Mouse (Mus musculus) G1E (cell line): ENCODE data around the gene Flrt1. TPM values are rescaled to one million over a fixed set of nuclear protein-coding genes. Genes with fewer than 3 reads are reported as not detected.
"Not testable (repeated sequence)": the region's sequence is repeated elsewhere in the genome, so short reads cannot be mapped to it uniquely, and the experiment has no call there.

Experiments used
- ATAC-seq: 2 replicates; pipeline ENCODE4 v1.8.0; 2016; ENCODE audit warnings: mild to moderate bottlenecking; ENCODE audit not compliant: insufficient number of reproducible peaks, poor library complexity, low FRiP score, severe bottlenecking; ENCODE audit errors: extremely low read depth
- DNase-seq: peaks from one replicate; pipeline ENCODE4 v3.0.0; 2012; ENCODE audit warnings: low spot score
- H3K27me3 ChIP-seq: 2 replicates; pipeline ENCODE4 v1.6.1; 2012; ENCODE audit warnings: mild to moderate bottlenecking, low read length, inconsistent platforms; ENCODE audit not compliant: insufficient read depth
- H3K36me3 ChIP-seq: replicated peaks from 2 replicates; pipeline ENCODE3; 2012; ENCODE audit warnings: mild to moderate bottlenecking, inconsistent platforms
- H3K4me1 ChIP-seq: 2 replicates; pipeline ENCODE4 v1.6.1; 2012; ENCODE audit warnings: low read depth, low read length, inconsistent platforms, mixed read lengths; ENCODE audit not compliant: insufficient read depth
- H3K4me3 ChIP-seq: 2 replicates; pipeline ENCODE4 v1.5.1; 2012; ENCODE audit warnings: low read depth, mild to moderate bottlenecking, inconsistent platforms, low read length, moderate library complexity, mixed read lengths
- H3K9me3 ChIP-seq: replicated peaks from 2 replicates; pipeline ENCODE4 v1.6.1; 2012; ENCODE audit warnings: inconsistent platforms
- CTCF ChIP-seq: IDR thresholded peaks from 2 replicates; pipeline ENCODE4 v1.5.1; 2012; ENCODE audit warnings: low read depth, low read length, inconsistent platforms, mixed read lengths
- GATA1 ChIP-seq: IDR thresholded peaks from 2 replicates; pipeline ENCODE4 v1.6.1; 2012; ENCODE audit warnings: borderline replicate concordance, low read length, inconsistent platforms, mixed read lengths
- GATA2 ChIP-seq: IDR thresholded peaks from 2 replicates; pipeline ENCODE4 v1.6.1; 2012; ENCODE audit warnings: low read depth, low read length, inconsistent platforms, borderline replicate concordance
- POLR2AphosphoS5 ChIP-seq: IDR thresholded peaks from 2 replicates; pipeline ENCODE4 v1.6.1; 2012; ENCODE audit warnings: low read depth, low read length, inconsistent platforms; ENCODE audit not compliant: insufficient replicate concordance
- TAL1 ChIP-seq: conservative IDR thresholded peaks from 2 replicates; pipeline ENCODE4 v1.6.1; 2012; ENCODE audit warnings: low read depth, low read length, inconsistent platforms, mixed read lengths
- polyA plus RNA-seq: library from polyadenylated mRNA; stranded (reverse); fragments of >175 nt; gene quantifications from 2 replicates; pipeline ENCODE4 v1.2.3, GENCODE M21; 2012
- total RNA-seq, 2 experiments: library from RNA; stranded (forward) in 1 of 2; stranded (reverse) in 1 of 2; fragments of 200-1000 nt in 1 of 2; fragments of >200 nt in 1 of 2; fragmentation: Nextera tagmentation in 1 of 2; gene quantifications; 2 replicates each; pipeline ENCODE4 v1.2.3; 2014 to 2017

Flrt1 gene
- total and polyA plus RNA-seq, 3 experiments, result 0.05 TPM; not detected in 2

DNA sequence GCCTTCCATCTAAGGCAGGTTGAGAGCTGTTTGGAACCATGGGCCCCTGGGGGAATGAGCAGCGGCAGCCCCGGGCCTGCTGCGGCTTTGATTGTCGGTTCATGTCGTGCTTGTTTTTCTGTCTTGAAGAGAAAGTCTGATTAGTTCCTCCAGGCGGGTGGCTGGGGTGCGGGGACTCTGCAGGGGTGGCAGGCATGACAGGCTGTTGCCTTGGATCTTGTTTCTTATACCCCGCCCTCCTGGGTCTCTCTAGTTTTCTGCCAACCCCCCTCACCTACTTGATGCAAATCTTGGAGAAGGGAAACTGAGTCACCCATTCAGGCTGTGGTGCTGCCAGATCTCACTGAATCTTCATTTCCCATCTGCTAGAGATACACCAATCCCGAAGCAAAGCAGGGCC, 17.0 kb downstream of the Flrt1 start:
- H3K4me1 ChIP-seq, result no peaks in the 10 kb centered on the region
- no peaks in the 10 kb centered on the region for H3K36me3 ChIP-seq
- ATAC-seq, result no peak
- H3K9me3 ChIP-seq, result no peaks in the 10 kb centered on the region
- H3K4me3 ChIP-seq, result no peak overlapping the region
- DNase-seq, result no peak
- peaks cover 28% of the 10 kb centered on the region for H3K27me3 ChIP-seq
- TF ChIP-seq GATA1 (no peak), TAL1 (no peak), GATA2 (no peak), POLR2AphosphoS5 (no peak), CTCF (no peak)

DNA sequence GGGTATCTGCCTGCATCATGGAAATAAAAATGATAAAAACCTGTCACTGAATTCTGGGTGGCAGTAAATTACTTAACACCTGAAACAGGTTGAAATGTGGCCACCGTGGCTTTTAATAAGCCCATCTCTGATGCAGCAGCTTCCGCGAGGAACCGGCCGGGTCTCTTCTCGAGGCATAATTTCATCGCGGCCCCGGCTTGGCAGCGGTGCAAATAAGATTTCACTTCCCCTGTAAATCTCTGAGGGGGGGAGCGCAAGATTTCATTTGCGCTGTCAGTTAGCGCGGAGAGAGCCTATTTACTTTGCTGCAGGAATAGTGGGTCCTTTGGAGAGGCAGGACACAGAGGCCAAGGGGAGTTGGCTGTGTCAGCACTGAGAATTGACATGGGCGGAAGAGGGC, 20.8 kb downstream of the Flrt1 start:
- H3K4me3 ChIP-seq, result no peak overlapping the region
- no peaks in the 10 kb centered on the region for H3K4me1 ChIP-seq
- H3K9me3 ChIP-seq, result no peaks in the 10 kb centered on the region
- peaks cover 41% of the 10 kb centered on the region for H3K27me3 ChIP-seq
- TF ChIP-seq POLR2AphosphoS5 (no peak), GATA2 (no peak), TAL1 (no peak)
- DNase-seq (no peak), ATAC-seq (no peak)
- no peaks in the 10 kb centered on the region for H3K36me3 ChIP-seq

DNA sequence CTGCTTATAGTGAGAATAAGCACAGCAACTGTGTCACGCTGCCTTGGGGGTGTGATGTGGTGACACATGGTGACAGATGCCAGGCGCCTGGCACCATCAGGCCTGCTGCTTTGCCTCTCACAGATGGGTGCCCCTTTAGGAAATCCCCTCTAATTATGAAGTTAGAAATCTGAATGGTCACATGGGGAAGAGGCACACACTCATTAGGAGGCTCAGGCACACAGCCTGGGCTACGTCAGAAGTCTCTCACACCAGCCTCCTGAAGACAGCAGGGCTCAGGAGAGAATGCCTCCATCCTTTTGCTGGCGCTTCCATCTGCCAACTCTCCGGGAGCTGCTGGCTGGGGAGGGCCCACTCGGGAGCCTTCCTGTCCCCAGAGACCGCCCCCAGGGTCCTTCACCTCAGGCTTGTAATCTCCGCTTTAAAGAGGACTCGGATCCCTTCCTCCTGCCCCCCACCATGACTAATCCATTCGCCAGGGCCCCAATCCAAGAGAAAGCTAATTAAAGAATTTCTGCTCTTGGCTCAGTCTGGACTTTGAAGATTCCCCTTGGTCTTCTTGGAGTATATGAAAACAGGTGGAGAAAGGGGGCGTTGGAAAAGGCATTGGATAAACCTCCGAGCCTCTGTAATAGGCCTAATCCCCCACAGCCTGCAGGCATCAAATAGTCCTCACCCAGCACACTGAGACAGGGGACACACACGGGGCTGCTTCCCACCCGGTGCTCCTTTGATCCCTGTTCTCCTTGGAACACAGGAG, 22.3 kb downstream of the Flrt1 start:
- no peaks in the 10 kb centered on the region for H3K9me3 ChIP-seq
- peaks cover 46% of the 10 kb centered on the region for H3K27me3 ChIP-seq
- H3K36me3 ChIP-seq, result no peaks in the 10 kb centered on the region
- no peak for DNase-seq
- no peaks in the 10 kb centered on the region for H3K4me1 ChIP-seq
- H3K4me3 ChIP-seq, result no peak overlapping the region
- ATAC-seq, result no peak
- TF ChIP-seq GATA2 (no peak), POLR2AphosphoS5 (no peak), TAL1 (no peak), GATA1 (no peak), CTCF (no peak)

DNA sequence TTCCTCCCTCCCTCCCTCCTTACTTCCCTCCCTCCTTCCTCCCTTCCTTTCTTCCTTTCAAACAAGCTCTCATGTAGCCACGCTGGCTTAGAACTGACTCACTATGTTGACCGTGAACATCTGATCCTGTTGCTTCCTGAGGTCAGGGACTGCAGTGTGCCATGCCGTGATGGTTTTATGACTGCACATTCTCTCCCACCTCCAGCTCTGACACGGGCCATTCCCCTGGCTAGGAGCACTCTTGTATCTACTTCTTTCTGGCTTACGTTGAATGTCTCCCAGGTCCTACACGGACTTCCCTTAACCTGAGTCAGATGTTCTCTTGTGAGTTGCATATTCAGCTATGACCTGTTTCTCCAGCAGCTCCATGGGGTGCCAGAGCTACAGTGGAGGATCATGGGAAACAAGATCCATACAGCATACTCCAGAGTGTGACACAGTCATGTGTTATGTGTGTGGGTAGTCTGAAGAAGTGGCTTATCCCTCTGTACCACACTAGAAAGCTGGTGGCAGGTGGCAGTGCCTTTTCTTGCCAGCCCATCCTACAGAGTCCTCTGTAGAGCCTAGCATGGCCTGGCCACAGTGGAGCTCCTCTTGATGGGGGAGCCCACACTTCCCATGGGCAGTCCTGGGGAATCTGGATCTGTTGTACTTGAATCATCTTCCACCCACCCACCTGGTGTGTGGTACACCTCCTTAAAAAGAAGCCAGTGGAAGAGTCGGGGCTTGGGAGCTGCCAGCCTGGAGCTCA, 23.8 kb downstream of the Flrt1 start:
- ATAC-seq (no peak), DNase-seq (no peak)
- TF ChIP-seq GATA1 (no peak), POLR2AphosphoS5 (no peak), GATA2 (no peak), CTCF (no peak), TAL1 (no peak)
- no peaks in the 10 kb centered on the region for H3K36me3 ChIP-seq
- peaks cover 47% of the 10 kb centered on the region for H3K27me3 ChIP-seq
- H3K9me3 ChIP-seq, result no peaks in the 10 kb centered on the region
- H3K4me3 ChIP-seq, result no peak overlapping the region
- no peaks in the 10 kb centered on the region for H3K4me1 ChIP-seq

DNA sequence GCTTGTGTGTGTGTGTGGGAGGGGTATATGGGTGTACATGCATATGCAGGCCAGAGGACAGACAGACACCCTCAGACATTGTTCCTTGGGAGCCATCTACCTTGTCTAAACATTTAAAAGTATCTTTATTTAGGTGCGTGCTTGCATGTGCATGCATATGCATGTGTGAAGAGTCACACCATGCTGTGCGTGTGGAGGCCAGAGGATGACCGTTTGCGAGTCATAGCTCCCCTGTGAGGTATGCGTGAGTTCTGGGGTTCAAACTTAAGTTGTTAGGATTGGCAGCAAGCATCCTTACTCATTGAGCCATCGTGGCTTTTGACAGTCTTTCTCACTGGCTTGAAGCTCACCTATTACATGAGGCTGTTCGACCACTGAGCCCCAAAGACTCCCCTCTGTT, 27.3 kb downstream of the Flrt1 start:
- Histone ChIP-seq H3K27me3 (peaks cover 51% of the 10 kb centered on the region), H3K9me3 (no peaks in the 10 kb centered on the region), H3K4me1 (no peaks in the 10 kb centered on the region), H3K4me3 (no peak overlapping the region), H3K36me3 (no peaks in the 10 kb centered on the region)
- ATAC-seq (no peak), DNase-seq (no peak)
- TF ChIP-seq GATA1 (no peak), TAL1 (no peak), CTCF (no peak), GATA2 (no peak)

DNA sequence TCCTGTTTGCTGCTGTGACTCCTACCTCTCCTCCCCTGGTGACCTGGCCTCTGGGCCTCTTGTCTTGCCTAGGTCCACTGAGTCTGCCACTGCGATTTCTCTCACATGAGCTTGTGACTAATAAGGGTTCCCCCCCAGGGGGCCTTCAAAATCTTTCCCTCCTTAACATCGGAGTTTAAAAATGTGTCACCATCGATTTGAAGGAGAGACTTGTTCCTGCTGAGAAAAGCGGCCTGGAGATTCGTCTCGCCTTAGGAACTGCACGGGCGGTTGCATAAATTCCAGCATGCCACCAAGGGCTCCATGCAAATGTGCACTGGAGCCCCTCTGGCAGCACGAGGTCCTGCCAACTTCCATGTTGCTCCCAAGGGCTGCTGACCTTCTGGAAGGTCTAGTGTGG, 27.9 kb downstream of the Flrt1 start:
- no peaks in the 10 kb centered on the region for H3K4me1 ChIP-seq
- TF ChIP-seq TAL1, result no peak
- TF ChIP-seq CTCF, result no peak
- ATAC-seq (no peak), DNase-seq (no peak)
- H3K4me3 ChIP-seq, result no peak overlapping the region
- no peaks in the 10 kb centered on the region for H3K9me3 ChIP-seq
- H3K27me3 ChIP-seq, result peaks cover 52% of the 10 kb centered on the region
- H3K36me3 ChIP-seq, result no peaks in the 10 kb centered on the region

DNA sequence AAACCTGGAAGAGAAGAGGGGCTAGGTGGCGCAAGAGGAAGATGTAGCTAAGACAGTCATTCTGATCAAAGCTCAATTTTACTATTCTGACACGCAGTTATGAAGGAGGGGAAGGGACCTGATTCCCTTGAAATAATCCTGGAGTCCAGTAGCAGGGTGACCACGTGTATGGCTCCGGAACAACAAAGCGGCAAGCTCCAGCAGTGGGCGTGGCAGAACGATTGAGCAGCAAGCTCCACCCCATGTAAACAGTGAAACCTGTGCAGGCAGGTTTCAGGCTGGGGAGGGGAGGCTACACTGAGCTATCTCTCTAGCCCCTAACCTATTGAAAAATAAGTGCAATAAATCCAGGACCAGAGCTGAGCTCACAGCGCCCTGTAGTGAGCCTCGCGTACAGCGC, 30.2 kb downstream of the Flrt1 start:
- not testable (repeated sequence) for H3K9me3 ChIP-seq, DNase-seq, ATAC-seq, H3K4me1 ChIP-seq, H3K36me3 ChIP-seq, H3K4me3 ChIP-seq
- H3K27me3 ChIP-seq, result peaks cover 57% of the 10 kb centered on the region
